Mouse (Mus musculus): ENCODE results near the gene Far1.

- TF ChIP-seq CTCF (IDR thresholded peaks at IDR 0.05; ENCODE audit: low read depth, low read length) (no peak), POLR2A (IDR thresholded peaks at IDR 0.05; ENCODE audit: borderline replicate concordance, low read depth, low read length) (no peak)
These were observed 106.1 kb downstream of the Far1 start for GRCm38 (mm10) chr7:113619768-113620167.

All from bone marrow macrophage, adult 2 months (primary cell).